Mouse (Mus musculus) limb, embryonic 14.5 days (tissue): ENCODE data around the gene Phc2. TPM values are rescaled to one million over a fixed set of nuclear protein-coding genes. Genes with fewer than 3 reads are reported as not detected.

Experiments
- ATAC-seq: fragments of 200-750 bp; cut with Nextera tagmentation; 2 replicates; pipeline ENCODE4 v1.8.0; 2017; ENCODE audit warnings: low read depth, moderate number of reproducible peaks, moderate TSS enrichment; ENCODE audit not compliant: low FRiP score
- DNase-seq: peaks from one replicate; pipeline ENCODE4 v3.0.0-alpha.2; 2015; ENCODE audit warnings: low spot score
- H3K27ac ChIP-seq: fragments of 300-500 bp; sonication (generic); replicated peaks from 2 replicates; pipeline ENCODE4 v1.5.1; 2014; ENCODE audit warnings: low read depth, mild to moderate bottlenecking, low read length, moderate library complexity, mixed read lengths
- H3K27me3 ChIP-seq: fragments of 300-500 bp; sonication (generic); 2 replicates; pipeline ENCODE4 v1.6.1; 2014; ENCODE audit warnings: low read length, mixed read lengths; ENCODE audit not compliant: control insufficient read depth, insufficient read depth
- H3K36me3 ChIP-seq: fragments of 300-500 bp; sonication (generic); 2 replicates; pipeline ENCODE4 v1.6.1; 2014; ENCODE audit warnings: mild to moderate bottlenecking, low read length, moderate library complexity, mixed read lengths; ENCODE audit not compliant: control insufficient read depth, insufficient read depth
- H3K4me1 ChIP-seq: fragments of 300-500 bp; sonication (generic); 2 replicates; pipeline ENCODE4 v1.6.1; 2014; ENCODE audit warnings: antibody characterized with exemption, low read length, mixed read lengths; ENCODE audit not compliant: control insufficient read depth, insufficient read depth
- H3K4me2 ChIP-seq: fragments of 300-500 bp; sonication (generic); replicated peaks from 2 replicates; pipeline ENCODE4 v1.6.1; 2014; ENCODE audit warnings: low read depth, mild to moderate bottlenecking, low read length, moderate library complexity; ENCODE audit not compliant: severe bottlenecking
- H3K4me3 ChIP-seq: fragments of 300-500 bp; sonication (generic); replicated peaks from 2 replicates; pipeline ENCODE4 v1.5.1; 2014; ENCODE audit warnings: low read length
- H3K9ac ChIP-seq: fragments of 300-500 bp; sonication (generic); 2 replicates; pipeline ENCODE4 v1.6.1; 2014; ENCODE audit warnings: mild to moderate bottlenecking, low read depth, low read length, moderate library complexity; ENCODE audit not compliant: severe bottlenecking
- H3K9me3 ChIP-seq: fragments of 300-500 bp; sonication (generic); 2 replicates; pipeline ENCODE4 v1.6.1; 2016; ENCODE audit warnings: low read length; ENCODE audit not compliant: control insufficient read depth
- POLR2A ChIP-seq: fragments of 200-500 bp; IDR thresholded peaks from 2 replicates; pipeline ENCODE4 v1.8.0; 2012; ENCODE audit warnings: inconsistent platforms, mild to moderate bottlenecking, moderate library complexity, borderline replicate concordance; ENCODE audit not compliant: insufficient read depth, insufficient read length; ENCODE audit errors: extremely low read depth
- WGBS: fragments of 180-500 bp; shearing (Covaris S2); extraction: QIAGEN DNeasy Blood & Tissue Kit; methylation state at CpG from one replicate; pipeline ENCODE4 v1.1.7; 2014; 5-methylcytosine and 5-hydroxymethylcytosine counted together
- polyA plus RNA-seq, 2 experiments: library from polyadenylated mRNA; depleted of rRNA in 1 of 2; stranded (reverse) in 1 of 2; unstranded in 1 of 2; fragments of >200 nt; fragmentation: Nextera tagmentation in 1 of 2; extraction: Ambion mirVana in 1 of 2; gene quantifications; 2 replicates each; pipeline versions ENCODE4 v1.2.1 to v1.2.3; 2012 to 2014

Phc2 gene
- polyA plus RNA-seq, 2 experiments, result 69.8 to 103 TPM

GRCm38 (mm10) chr4:128670566-128671191 lies 16.2 kb downstream of the Phc2 start:
- Histone ChIP-seq H3K27me3 (no peaks in the 10 kb centered on the region), H3K4me1 (peaks cover 21% of the 10 kb centered on the region), H3K4me2 (no peak overlapping the region), H3K9ac (0 out of 2 replicates have a peak overlapping the region, but pooled peaks have one; percentile 29), H3K36me3 (no peaks in the 10 kb centered on the region), H3K27ac (peak overlapping the region; percentile 81), H3K9me3 (no peaks in the 10 kb centered on the region), H3K4me3 (no peak overlapping the region)
- TF ChIP-seq POLR2A, result no peak
- ATAC-seq (peak; percentile 72; the same call in 1 of the 2 replicates), DNase-seq (peak; percentile 65)
- WGBS, result 10% methylated on average over 11 of the region's 11 CpGs

- ATAC-seq, result no peak
- Histone ChIP-seq H3K36me3 (no peaks in the 10 kb centered on the region), H3K4me1 (peaks cover 21% of the 10 kb centered on the region), H3K4me3 (no peak overlapping the region), H3K9ac (no peak overlapping the region), H3K27ac (no peak overlapping the region), H3K9me3 (no peaks in the 10 kb centered on the region), H3K4me2 (no peak overlapping the region), H3K27me3 (no peaks in the 10 kb centered on the region)
- no peak for TF ChIP-seq POLR2A
- DNase-seq, result no peak
- 90% methylated on average over 4 of the region's 4 CpGs for WGBS
Measured at GRCm38 (mm10) chr4:128672494-128672893, 18.0 kb downstream of the Phc2 start.

- no peak for DNase-seq
- Histone ChIP-seq H3K9ac (0 out of 2 replicates have a peak overlapping the region, but pooled peaks have one; percentile 16), H3K27me3 (no peaks in the 10 kb centered on the region), H3K27ac (no peak overlapping the region), H3K4me3 (no peak overlapping the region), H3K4me2 (peak overlapping the region; percentile 18; the same call in 1 of the 2 replicates), H3K4me1 (peaks cover 16% of the 10 kb centered on the region), H3K36me3 (no peaks in the 10 kb centered on the region), H3K9me3 (no peaks in the 10 kb centered on the region)
- ATAC-seq, result no peak
- WGBS, result 43% methylated on average over 13 of the region's 13 CpGs
- TF ChIP-seq POLR2A, result no peak
Measured at GRCm38 (mm10) chr4:128678564-128679217, 24.2 kb downstream of the Phc2 start.

- no peak overlapping the region for H3K4me3 ChIP-seq
- H3K9me3 ChIP-seq, result no peaks in the 10 kb centered on the region
- H3K4me1 ChIP-seq, result peaks cover 16% of the 10 kb centered on the region
- no peaks in the 10 kb centered on the region for H3K27me3 ChIP-seq
- WGBS, result 56% methylated on average over 8 of the region's 8 CpGs
- no peak overlapping the region for H3K4me2 ChIP-seq
- no peak overlapping the region for H3K27ac ChIP-seq
- ATAC-seq (no peak), DNase-seq (no peak)
- H3K36me3 ChIP-seq, result no peaks in the 10 kb centered on the region
- TF ChIP-seq POLR2A, result no peak
- H3K9ac ChIP-seq, result no peak overlapping the region
Measured at GRCm38 (mm10) chr4:128681126-128681525, 26.6 kb downstream of the Phc2 start.

GRCm38 (mm10) chr4:128682281-128682680 lies 27.8 kb downstream of the Phc2 start:
- no peak for ATAC-seq
- no peak overlapping the region for H3K27ac ChIP-seq
- WGBS, result 92% methylated on average over 13 of the region's 13 CpGs

More at GRCm38 (mm10) chr4:128682281-128682680, 27.8 kb downstream of the Phc2 start:
- H3K9ac ChIP-seq, result no peak overlapping the region
- H3K4me2 ChIP-seq, result no peak overlapping the region
- H3K27me3 ChIP-seq, result no peaks in the 10 kb centered on the region
- no peak for DNase-seq
- no peak for TF ChIP-seq POLR2A
- H3K4me1 ChIP-seq, result peaks cover 16% of the 10 kb centered on the region
- H3K4me3 ChIP-seq, result no peak overlapping the region
- H3K9me3 ChIP-seq, result no peaks in the 10 kb centered on the region
- no peaks in the 10 kb centered on the region for H3K36me3 ChIP-seq
